Mouse (Mus musculus) testis, adult 2 months (tissue): ENCODE data around the gene Gm9857.

ENCODE experiments used
- CTCF ChIP-seq: fragments of 200-500 bp; IDR thresholded peaks from 2 replicates; pipeline ENCODE4 v1.5.1; 2012; ENCODE audit warnings: low read depth, mild to moderate bottlenecking, inconsistent platforms, low read length, moderate library complexity; ENCODE audit not compliant: control insufficient read depth, insufficient read depth, insufficient replicate concordance
- POLR2A ChIP-seq: fragments of 200-500 bp; IDR thresholded peaks from 2 replicates; pipeline ENCODE4 v1.6.1; 2012; ENCODE audit warnings: low read depth, mild to moderate bottlenecking, inconsistent platforms, low read length, moderate library complexity; ENCODE audit not compliant: control insufficient read depth

DNA sequence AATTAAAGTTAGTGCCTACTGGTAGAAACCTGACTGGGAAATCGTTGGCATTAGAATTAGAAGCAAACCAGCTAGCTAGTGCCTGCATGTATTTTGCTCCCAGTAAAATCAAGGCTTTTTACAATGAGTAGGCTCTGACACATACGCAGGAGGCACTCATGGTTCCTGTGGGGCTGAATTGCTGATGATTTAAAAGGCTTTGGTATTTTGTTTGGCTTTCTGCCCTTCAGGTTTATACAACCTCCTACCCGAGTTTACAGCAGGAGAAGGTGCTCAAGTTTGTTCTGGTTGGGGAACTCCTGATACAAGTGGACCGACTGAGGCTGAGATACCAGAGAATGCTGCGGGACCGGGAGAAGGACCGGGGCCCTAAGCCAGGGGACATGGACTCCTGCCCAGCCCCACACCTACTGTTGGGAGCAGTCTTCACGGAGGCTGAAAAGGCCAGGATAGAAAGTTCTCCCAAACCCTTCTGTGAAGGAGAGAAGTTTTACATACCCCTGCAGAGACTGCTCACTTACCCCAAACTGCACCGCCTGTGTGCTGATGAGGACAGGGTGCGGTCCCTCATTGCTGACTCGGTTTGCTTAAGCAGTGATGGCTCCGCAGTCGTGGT is 19.5 kb upstream of the Gm9857 start:
- no peak for TF ChIP-seq CTCF
- TF ChIP-seq POLR2A = no peak
